Mouse (Mus musculus): ENCODE data around the gene Sumo1.
A peak's percentile ranks its signal among the peaks of the same experiment; 100 is the strongest.

GRCm38 (mm10) chr1:59623325-59624017 lies 47.2 kb downstream of the Sumo1 start:
- peak; percentile 34; the same call in 1 of the 2 replicates for TF ChIP-seq CTCF (IDR thresholded peaks at IDR 0.05; ENCODE audit: control insufficient read depth, insufficient read depth, insufficient replicate concordance, low read depth, low read length)
- TF ChIP-seq POLR2A (IDR thresholded peaks at IDR 0.05; ENCODE audit: control insufficient read depth, low read depth, low read length), result no peak

Data from testis, adult 2 months (tissue).